Mouse (Mus musculus): Measurements from ENCODE around the gene Plk2. TPM values are rescaled to one million over a fixed set of nuclear protein-coding genes. Genes with fewer than 3 reads are reported as not detected.
"Not testable (repeated sequence)": the region's sequence is repeated elsewhere in the genome, so short reads cannot be mapped to it uniquely, and the experiment has no call there.

Plk2 gene
- 83.9 and 89.1 TPM in 2 replicates for polyA plus RNA-seq (2015; fragmentation: Nextera tagmentation; extraction: Ambion mirVana)

GRCm38 (mm10) chr13:110394291-110395178 lies at the start of gene Plk2:
Gene Plk2, plus strand, starts transcription at chr13:110395046.
- H3K4me3 ChIP-seq (replicated peaks), result peak within 1 kb of the TSS; percentile 55
- WGBS, result under 1% methylated on average over 71 of the region's 71 CpGs
- peak; percentile 96 for ATAC-seq (replicated peaks; ENCODE audit: low FRiP score)

GRCm38 (mm10) chr13:110346707-110347106 lies 48.1 kb upstream of the Plk2 start:
- Histone ChIP-seq H3K9me3 (replicated peaks) (no peaks in the 10 kb centered on the region), H3K4me3 (replicated peaks) (no peak overlapping the region), H3K9ac (no peak overlapping the region), H3K27ac (no peak overlapping the region), H3K4me2 (no peak overlapping the region), H3K36me3 (no peaks in the 10 kb centered on the region), H3K4me1 (no peaks in the 10 kb centered on the region), H3K27me3 (no peaks in the 10 kb centered on the region)
- 47% methylated on average over 7 of the region's 7 CpGs for WGBS
- no peak for ATAC-seq (replicated peaks; ENCODE audit: low FRiP score)

More at GRCm38 (mm10) chr13:110394291-110395178, at the start of gene Plk2:
- H3K27ac ChIP-seq, result peak within 1 kb of the TSS; percentile 93
- peak within 1 kb of the TSS; percentile 75 for H3K9ac ChIP-seq
- peaks cover 23% of the 10 kb centered on the region for H3K36me3 ChIP-seq
- H3K9me3 ChIP-seq (replicated peaks), result no peaks in the 10 kb centered on the region
- H3K27me3 ChIP-seq, result peaks cover 5% of the 10 kb centered on the region; the same call in 1 of the 2 replicates
- H3K4me2 ChIP-seq, result peak within 1 kb of the TSS; percentile 93
- H3K4me1 ChIP-seq, result peaks cover 7% of the 10 kb centered on the region

GRCm38 (mm10) chr13:110351051-110351450 lies 43.8 kb upstream of the Plk2 start:
- no peak overlapping the region for H3K4me3 ChIP-seq (replicated peaks)
- no peak for ATAC-seq (replicated peaks; ENCODE audit: low FRiP score)
- H3K9me3 ChIP-seq (replicated peaks), result no peaks in the 10 kb centered on the region
- no peaks in the 10 kb centered on the region for H3K27me3 ChIP-seq
- no peak overlapping the region for H3K4me2 ChIP-seq
- H3K4me1 ChIP-seq, result no peaks in the 10 kb centered on the region
- H3K36me3 ChIP-seq, result no peaks in the 10 kb centered on the region
- H3K9ac ChIP-seq, result no peak overlapping the region
- 85% methylated on average over 6 of the region's 6 CpGs for WGBS
- H3K27ac ChIP-seq, result no peak overlapping the region

GRCm38 (mm10) chr13:110356941-110357340 lies 37.9 kb upstream of the Plk2 start, which contains the start of gene Gapt:
Gene Gapt, minus strand, starts transcription at chr13:110357199.
- H3K27ac ChIP-seq, result no peak within 1 kb of the TSS
- H3K9me3 ChIP-seq (replicated peaks), result no peaks in the 10 kb centered on the region
- 81% methylated on average over 2 of the region's 2 CpGs for WGBS
- no peaks in the 10 kb centered on the region for H3K36me3 ChIP-seq
- no peak within 1 kb of the TSS for H3K9ac ChIP-seq
- H3K4me3 ChIP-seq (replicated peaks), result no peak within 1 kb of the TSS
- H3K27me3 ChIP-seq, result no peaks in the 10 kb centered on the region
- no peaks in the 10 kb centered on the region for H3K4me1 ChIP-seq
- ATAC-seq (replicated peaks; ENCODE audit: low FRiP score), result no peak
- no peak within 1 kb of the TSS for H3K4me2 ChIP-seq

- 80% methylated on average over 6 of the region's 6 CpGs for WGBS
- no peaks in the 10 kb centered on the region for H3K4me1 ChIP-seq
- no peaks in the 10 kb centered on the region for H3K27me3 ChIP-seq
- H3K4me3 ChIP-seq (replicated peaks), result no peak overlapping the region
- H3K4me2 ChIP-seq, result no peak overlapping the region
- no peak overlapping the region for H3K9ac ChIP-seq
- ATAC-seq (replicated peaks; ENCODE audit: low FRiP score), result no peak
- no peak overlapping the region for H3K27ac ChIP-seq
- H3K9me3 ChIP-seq (replicated peaks), result no peaks in the 10 kb centered on the region
- H3K36me3 ChIP-seq, result no peaks in the 10 kb centered on the region
Observed at GRCm38 (mm10) chr13:110363722-110364121, 31.1 kb upstream of the Plk2 start.

- H3K36me3 ChIP-seq, result no peaks in the 10 kb centered on the region
- no peaks in the 10 kb centered on the region for H3K9me3 ChIP-seq (replicated peaks)
- ATAC-seq (replicated peaks; ENCODE audit: low FRiP score), result no peak
- 89% methylated on average over 3 of the region's 3 CpGs for WGBS
- no peak overlapping the region for H3K27ac ChIP-seq
- no peaks in the 10 kb centered on the region for H3K27me3 ChIP-seq
- H3K4me1 ChIP-seq, result no peaks in the 10 kb centered on the region
- no peak overlapping the region for H3K4me2 ChIP-seq
- no peak overlapping the region for H3K4me3 ChIP-seq (replicated peaks)
- H3K9ac ChIP-seq, result no peak overlapping the region
Observed at GRCm38 (mm10) chr13:110366477-110366876, 28.4 kb upstream of the Plk2 start.

- Histone ChIP-seq H3K9ac (no peak overlapping the region), H3K4me2 (no peak overlapping the region), H3K9me3 (replicated peaks) (no peaks in the 10 kb centered on the region), H3K4me3 (replicated peaks) (no peak overlapping the region), H3K4me1 (no peaks in the 10 kb centered on the region), H3K27ac (no peak overlapping the region), H3K27me3 (no peaks in the 10 kb centered on the region), H3K36me3 (no peaks in the 10 kb centered on the region)
- ATAC-seq (replicated peaks; ENCODE audit: low FRiP score), result no peak
- WGBS, result 87% methylated on average over 3 of the region's 3 CpGs
Observed at GRCm38 (mm10) chr13:110367961-110368555, 26.8 kb upstream of the Plk2 start.

- not testable (repeated sequence) for H3K9me3 ChIP-seq (replicated peaks); ATAC-seq (replicated peaks; ENCODE audit: low FRiP score); H3K4me1 ChIP-seq; H3K27ac ChIP-seq; H3K9ac ChIP-seq; H3K36me3 ChIP-seq; H3K4me3 ChIP-seq (replicated peaks); H3K27me3 ChIP-seq; H3K4me2 ChIP-seq
- 56% methylated on average over 6 of the region's 6 CpGs for WGBS
Observed at GRCm38 (mm10) chr13:110368556-110369040, 26.2 kb upstream of the Plk2 start.

- H3K4me2 ChIP-seq, result no peak overlapping the region
- WGBS, result 96% methylated on average over 1 of the region's 1 CpGs
- H3K4me3 ChIP-seq (replicated peaks), result no peak overlapping the region
- no peaks in the 10 kb centered on the region for H3K27me3 ChIP-seq
- H3K9ac ChIP-seq, result no peak overlapping the region
- no peak overlapping the region for H3K27ac ChIP-seq
- no peak for ATAC-seq (replicated peaks; ENCODE audit: low FRiP score)
- H3K36me3 ChIP-seq, result no peaks in the 10 kb centered on the region
- H3K4me1 ChIP-seq, result no peaks in the 10 kb centered on the region
- H3K9me3 ChIP-seq (replicated peaks), result no peaks in the 10 kb centered on the region
Observed at GRCm38 (mm10) chr13:110369673-110370072, 25.2 kb upstream of the Plk2 start.

GRCm38 (mm10) chr13:110382447-110382901 lies 12.4 kb upstream of the Plk2 start:
- H3K9me3 ChIP-seq (replicated peaks), result no peaks in the 10 kb centered on the region
- no peaks in the 10 kb centered on the region for H3K27me3 ChIP-seq
- no peak overlapping the region for H3K27ac ChIP-seq
- no peak overlapping the region for H3K4me2 ChIP-seq
- no peak overlapping the region for H3K9ac ChIP-seq
- ATAC-seq (replicated peaks; ENCODE audit: low FRiP score), result 0 out of 2 replicates have a peak, but pooled peaks have one; percentile 9
- 21% methylated on average over 5 of the region's 5 CpGs for WGBS
- no peaks in the 10 kb centered on the region for H3K4me1 ChIP-seq
- no peak overlapping the region for H3K4me3 ChIP-seq (replicated peaks)
- H3K36me3 ChIP-seq, result no peaks in the 10 kb centered on the region

GRCm38 (mm10) chr13:110384514-110384913 lies 10.3 kb upstream of the Plk2 start:
- Histone ChIP-seq H3K36me3 (no peaks in the 10 kb centered on the region), H3K4me3 (replicated peaks) (no peak overlapping the region), H3K27ac (no peak overlapping the region), H3K9me3 (replicated peaks) (no peaks in the 10 kb centered on the region), H3K9ac (no peak overlapping the region), H3K4me1 (no peaks in the 10 kb centered on the region), H3K27me3 (no peaks in the 10 kb centered on the region), H3K4me2 (no peak overlapping the region)
- WGBS, result 74% methylated on average over 6 of the region's 6 CpGs
- no peak for ATAC-seq (replicated peaks; ENCODE audit: low FRiP score)

GRCm38 (mm10) chr13:110392210-110392609 lies 2.6 kb upstream of the Plk2 start:
- H3K4me3 ChIP-seq (replicated peaks), result no peak overlapping the region
- WGBS, result 21% methylated on average over 8 of the region's 8 CpGs
- no peaks in the 10 kb centered on the region for H3K9me3 ChIP-seq (replicated peaks)
- H3K36me3 ChIP-seq, result no peaks in the 10 kb centered on the region
- peaks cover 7% of the 10 kb centered on the region for H3K4me1 ChIP-seq
- ATAC-seq (replicated peaks; ENCODE audit: low FRiP score), result no peak
- H3K27ac ChIP-seq, result no peak overlapping the region
- no peak overlapping the region for H3K9ac ChIP-seq
- H3K4me2 ChIP-seq, result no peak overlapping the region
- peaks cover 5% of the 10 kb centered on the region; the same call in 1 of the 2 replicates for H3K27me3 ChIP-seq
